Mouse (Mus musculus): Measurements from ENCODE around the gene Zfp708.
"Not testable (repeated sequence)": the region's sequence is repeated elsewhere in the genome, so short reads cannot be mapped to it uniquely, and the experiment has no call there.

Zfp708 gene

GRCm38 (mm10) chr13:67097876-67098275, at the start of gene Zfp708:
TSS of gene Zfp708 (minus strand) at chr13:67097976.
- no peak for DNase-seq

GRCm38 (mm10) chr13:67128038-67128721, 30.4 kb upstream of the Zfp708 start:
- DNase-seq: peak; percentile 89

- not testable (repeated sequence) for DNase-seq
Observed at GRCm38 (mm10) chr13:67127507-67127906, 29.7 kb upstream of the Zfp708 start.

- no peak for DNase-seq
Observed at GRCm38 (mm10) chr13:67124460-67124859, 26.7 kb upstream of the Zfp708 start.

GRCm38 (mm10) chr13:67121360-67121759, 23.6 kb upstream of the Zfp708 start, which contains the start of gene Zfp759:
TSS of gene Zfp759 (plus strand) at chr13:67121660.
- DNase-seq: not testable (repeated sequence)

GRCm38 (mm10) chr13:67116163-67116562, 18.4 kb upstream of the Zfp708 start, which contains the start of gene Rslcan18:
TSS of gene Rslcan18 (minus strand) at chr13:67116263.
- DNase-seq: not testable (repeated sequence)

- no peak for DNase-seq
Observed at GRCm38 (mm10) chr13:67113287-67113686, 15.5 kb upstream of the Zfp708 start.

- peak; percentile 25 for DNase-seq
Observed at GRCm38 (mm10) chr13:67112096-67112495, 14.3 kb upstream of the Zfp708 start.

- DNase-seq: no peak
Observed at GRCm38 (mm10) chr13:67108821-67109206, 11.0 kb upstream of the Zfp708 start.

- peak; percentile 85 for DNase-seq
Observed at GRCm38 (mm10) chr13:67108194-67108820, 10.5 kb upstream of the Zfp708 start, which contains the start of gene Gm28557. TSS of gene Gm28557 (minus strand) at chr13:67108604.

- DNase-seq: no peak
Observed at GRCm38 (mm10) chr13:67107681-67108080, 9.9 kb upstream of the Zfp708 start.

- no peak for DNase-seq
Observed at GRCm38 (mm10) chr13:67090154-67090553, 7.6 kb downstream of the Zfp708 start.

GRCm38 (mm10) chr13:67081946-67082345, 15.8 kb downstream of the Zfp708 start:
- no peak for DNase-seq

GRCm38 (mm10) chr13:67081142-67081713, 16.5 kb downstream of the Zfp708 start:
- peak; percentile 74 for DNase-seq

GRCm38 (mm10) chr13:67077244-67077643, 20.5 kb downstream of the Zfp708 start:
- DNase-seq: no peak

GRCm38 (mm10) chr13:67072786-67073185, 25.0 kb downstream of the Zfp708 start:
- DNase-seq: no peak

GRCm38 (mm10) chr13:67065386-67065785, 32.4 kb downstream of the Zfp708 start:
- DNase-seq: no peak

- DNase-seq: no peak
Observed at GRCm38 (mm10) chr13:67062427-67062826, 35.3 kb downstream of the Zfp708 start.

GRCm38 (mm10) chr13:67060786-67061358, 36.9 kb downstream of the Zfp708 start, which contains the start of gene Zfp712:
TSS of gene Zfp712 (minus strand) at chr13:67061170.
- DNase-seq: peak; percentile 90

- no peak for DNase-seq
Observed at GRCm38 (mm10) chr13:67060161-67060785, 37.5 kb downstream of the Zfp708 start.

Measured in right cerebral cortex, postnatal 25 days (tissue).